Mouse (Mus musculus) forebrain, postnatal 0 days (tissue): ENCODE measurements around the gene Mfsd1. TPM values are rescaled to one million over a fixed set of nuclear protein-coding genes. Genes with fewer than 3 reads are reported as not detected.

Experiments used
- ATAC-seq: fragments of 200-750 bp; cut with Nextera tagmentation; 2 replicates; pipeline ENCODE4 v1.8.0; 2017; ENCODE audit warnings: mild to moderate bottlenecking, moderate library complexity
- DNase-seq: peaks from one replicate; pipeline ENCODE4 v3.0.0-alpha.2; 2015
- H3K27ac ChIP-seq: fragments of 300-500 bp; sonication (generic); 2 replicates; pipeline ENCODE4 v1.5.1; 2014; ENCODE audit warnings: low read depth, mild to moderate bottlenecking, antibody characterized with exemption, low read length, moderate library complexity, mixed read lengths
- H3K27me3 ChIP-seq: fragments of 300-500 bp; sonication (generic); 2 replicates; pipeline ENCODE4 v1.6.1; 2014; ENCODE audit warnings: mild to moderate bottlenecking, low read length, mixed read lengths; ENCODE audit not compliant: insufficient read depth
- H3K36me3 ChIP-seq: fragments of 300-500 bp; sonication (generic); 2 replicates; pipeline ENCODE4 v1.6.1; 2014; ENCODE audit warnings: mild to moderate bottlenecking, moderate library complexity; ENCODE audit not compliant: insufficient read depth
- H3K4me1 ChIP-seq: fragments of 300-500 bp; sonication (generic); 2 replicates; pipeline ENCODE4 v1.6.1; 2014; ENCODE audit warnings: antibody characterized with exemption; ENCODE audit not compliant: insufficient read depth
- H3K4me2 ChIP-seq: fragments of 300-500 bp; sonication (generic); 2 replicates; pipeline ENCODE4 v1.6.1; 2014; ENCODE audit warnings: low read depth, mild to moderate bottlenecking, moderate library complexity
- H3K4me3 ChIP-seq: fragments of 300-500 bp; sonication (generic); 2 replicates; pipeline ENCODE4 v1.5.1; 2014; ENCODE audit warnings: low read depth, low read length, mixed read lengths
- H3K9ac ChIP-seq: fragments of 300-500 bp; sonication (generic); 2 replicates; pipeline ENCODE4 v1.6.1; 2014; ENCODE audit warnings: mild to moderate bottlenecking
- H3K9me3 ChIP-seq: fragments of 300-500 bp; sonication (generic); 2 replicates; pipeline ENCODE4 v1.6.1; 2016; ENCODE audit warnings: low read length
- CTCF ChIP-seq: sonication (generic); IDR thresholded peaks from 2 replicates; pipeline ENCODE4 v1.5.1; 2016; ENCODE audit warnings: antibody characterized with exemption, control low read depth, low read depth
- WGBS: fragments of 180-500 bp; shearing (Covaris S2); extraction: QIAGEN DNeasy Blood & Tissue Kit; methylation state at CpG from one replicate; pipeline ENCODE4 v1.1.7; 2014; 5-methylcytosine and 5-hydroxymethylcytosine counted together
- polyA plus RNA-seq: library from polyadenylated mRNA; unstranded; fragments of >200 nt; fragmentation: Nextera tagmentation; extraction: Ambion mirVana; gene quantifications from 2 replicates; pipeline ENCODE4 v1.2.1, GENCODE M21; 2015
- total RNA-seq: library from RNA; depleted of rRNA; stranded (reverse); fragments of >200 nt; gene quantifications from 2 replicates; pipeline ENCODE4 v1.2.3, GENCODE M21; 2014; rRNA removed

Gene Mfsd1
- total RNA-seq (22.6 and 27.1 TPM in 2 replicates), polyA plus RNA-seq (27.3 and 29.0 TPM in 2 replicates)

- Histone ChIP-seq H3K27me3 (no peaks in the 10 kb centered on the region), H3K9ac (peak within 1 kb of the TSS; percentile 63), H3K9me3 (no peaks in the 10 kb centered on the region), H3K4me2 (peak within 1 kb of the TSS; percentile 86), H3K4me1 (peaks cover 10% of the 10 kb centered on the region; the same call in 1 of the 2 replicates), H3K27ac (peak within 1 kb of the TSS; percentile 73), H3K4me3 (peak within 1 kb of the TSS; percentile 67), H3K36me3 (no peaks in the 10 kb centered on the region; the same call in 1 of the 2 replicates)
- DNase-seq: peak; percentile 97
- 7% methylated on average over 51 of the region's 54 CpGs for WGBS
- peak; percentile 94 for ATAC-seq
- TF ChIP-seq CTCF: peak; percentile 31; the same call in 1 of the 2 replicates
These were observed at the start of gene Mfsd1 for GRCm38 (mm10) chr3:67582273-67583124. Gene Mfsd1 (plus strand): TSS chr3:67582741.

GRCm38 (mm10) chr3:67543630-67544029, 38.9 kb upstream of the Mfsd1 start:
- no peaks in the 10 kb centered on the region for H3K27me3 ChIP-seq
- WGBS: 84% methylated on average over 8 of the region's 8 CpGs
- H3K36me3 ChIP-seq: no peaks in the 10 kb centered on the region
- no peak overlapping the region for H3K9ac ChIP-seq
- no peak for ATAC-seq
- H3K4me1 ChIP-seq: no peaks in the 10 kb centered on the region
- H3K4me3 ChIP-seq: no peak overlapping the region
- no peak for TF ChIP-seq CTCF
- H3K4me2 ChIP-seq: no peak overlapping the region
- no peak overlapping the region for H3K27ac ChIP-seq
- no peaks in the 10 kb centered on the region for H3K9me3 ChIP-seq
- no peak for DNase-seq

GRCm38 (mm10) chr3:67551193-67551592, 31.3 kb upstream of the Mfsd1 start:
- Histone ChIP-seq H3K9me3 (no peaks in the 10 kb centered on the region), H3K36me3 (no peaks in the 10 kb centered on the region), H3K27ac (no peak overlapping the region), H3K4me3 (no peak overlapping the region), H3K27me3 (no peaks in the 10 kb centered on the region), H3K4me2 (no peak overlapping the region), H3K4me1 (no peaks in the 10 kb centered on the region), H3K9ac (no peak overlapping the region)
- no peak for DNase-seq
- WGBS: 75% methylated on average over 3 of the region's 3 CpGs
- ATAC-seq: no peak
- TF ChIP-seq CTCF: no peak

- TF ChIP-seq CTCF: no peak
- H3K4me3 ChIP-seq: no peak overlapping the region
- H3K27ac ChIP-seq: no peak overlapping the region
- DNase-seq (peak; percentile 7), ATAC-seq (0 out of 2 replicates have a peak, but pooled peaks have one; percentile 32)
- no peaks in the 10 kb centered on the region for H3K36me3 ChIP-seq
- no peaks in the 10 kb centered on the region for H3K9me3 ChIP-seq
- no peak overlapping the region for H3K9ac ChIP-seq
- no peaks in the 10 kb centered on the region for H3K27me3 ChIP-seq
- no peak overlapping the region for H3K4me2 ChIP-seq
- no peaks in the 10 kb centered on the region; the same call in 1 of the 2 replicates for H3K4me1 ChIP-seq
- 43% methylated on average over 4 of the region's 4 CpGs for WGBS
These were observed 29.3 kb upstream of the Mfsd1 start for GRCm38 (mm10) chr3:67553281-67553680.

GRCm38 (mm10) chr3:67553927-67554448, 28.6 kb upstream of the Mfsd1 start:
- no peak overlapping the region for H3K27ac ChIP-seq
- no peaks in the 10 kb centered on the region for H3K36me3 ChIP-seq
- DNase-seq: no peak
- H3K9me3 ChIP-seq: no peaks in the 10 kb centered on the region
- 93% methylated on average over 5 of the region's 5 CpGs for WGBS
- no peak overlapping the region for H3K9ac ChIP-seq
- no peak for TF ChIP-seq CTCF
- H3K4me3 ChIP-seq: no peak overlapping the region
- H3K4me2 ChIP-seq: no peak overlapping the region
- no peaks in the 10 kb centered on the region; the same call in 1 of the 2 replicates for H3K4me1 ChIP-seq
- ATAC-seq: no peak
- H3K27me3 ChIP-seq: no peaks in the 10 kb centered on the region

- WGBS: 77% methylated on average over 5 of the region's 5 CpGs
- ATAC-seq: no peak
These were observed 27.3 kb upstream of the Mfsd1 start for GRCm38 (mm10) chr3:67555211-67555610.

GRCm38 (mm10) chr3:67557200-67557651, 25.3 kb upstream of the Mfsd1 start:
- 25% methylated on average over 14 of the region's 14 CpGs for WGBS
- TF ChIP-seq CTCF: no peak
- H3K27ac ChIP-seq: no peak overlapping the region

More at GRCm38 (mm10) chr3:67555211-67555610, 27.3 kb upstream of the Mfsd1 start:
- Histone ChIP-seq H3K27ac (no peak overlapping the region), H3K4me2 (no peak overlapping the region), H3K36me3 (no peaks in the 10 kb centered on the region), H3K4me3 (no peak overlapping the region), H3K27me3 (no peaks in the 10 kb centered on the region), H3K9me3 (no peaks in the 10 kb centered on the region), H3K4me1 (no peaks in the 10 kb centered on the region; the same call in 1 of the 2 replicates), H3K9ac (no peak overlapping the region)
- no peak for DNase-seq
- TF ChIP-seq CTCF: no peak

More at GRCm38 (mm10) chr3:67557200-67557651, 25.3 kb upstream of the Mfsd1 start:
- Histone ChIP-seq H3K9ac (no peak overlapping the region), H3K4me2 (peak overlapping the region; percentile 32), H3K9me3 (no peaks in the 10 kb centered on the region), H3K4me1 (no peaks in the 10 kb centered on the region; the same call in 1 of the 2 replicates), H3K36me3 (no peaks in the 10 kb centered on the region), H3K4me3 (peak overlapping the region; percentile 8; the same call in 1 of the 2 replicates), H3K27me3 (no peaks in the 10 kb centered on the region)
- DNase-seq (peak; percentile 42), ATAC-seq (peak; percentile 91)
